Mouse (Mus musculus) neural tube, embryonic 15.5 days (tissue): ENCODE measurements around the gene Pum2. TPM values are rescaled to one million over a fixed set of nuclear protein-coding genes. Genes with fewer than 3 reads are reported as not detected.

ENCODE experiments used
- ATAC-seq: fragments of 200-750 bp; cut with Nextera tagmentation; 2 replicates; pipeline ENCODE4 v1.8.0; 2017; ENCODE audit warnings: mild to moderate bottlenecking, moderate TSS enrichment, moderate library complexity; ENCODE audit not compliant: low FRiP score
- H3K27ac ChIP-seq: fragments of 300-500 bp; sonication (generic); replicated peaks from 2 replicates; pipeline ENCODE4 v1.5.1; 2015; ENCODE audit warnings: mild to moderate bottlenecking, inconsistent platforms
- H3K27me3 ChIP-seq: fragments of 300-500 bp; sonication (generic); replicated peaks from 2 replicates; pipeline ENCODE4 v1.6.1; 2015; ENCODE audit warnings: inconsistent platforms
- H3K36me3 ChIP-seq: fragments of 300-500 bp; sonication (generic); 2 replicates; pipeline ENCODE4 v1.6.1; 2015; ENCODE audit warnings: inconsistent platforms
- H3K4me1 ChIP-seq: fragments of 300-500 bp; sonication (generic); 2 replicates; pipeline ENCODE4 v1.6.1; 2015; ENCODE audit warnings: inconsistent platforms
- H3K4me2 ChIP-seq: fragments of 300-500 bp; sonication (generic); 2 replicates; pipeline ENCODE4 v1.6.1; 2015; ENCODE audit warnings: inconsistent platforms, mild to moderate bottlenecking, moderate library complexity
- H3K4me3 ChIP-seq: fragments of 300-500 bp; sonication (generic); replicated peaks from 2 replicates; pipeline ENCODE4 v1.5.1; 2015; ENCODE audit warnings: mild to moderate bottlenecking, inconsistent platforms
- H3K9ac ChIP-seq: fragments of 300-500 bp; sonication (generic); replicated peaks from 2 replicates; pipeline ENCODE4 v1.6.1; 2015; ENCODE audit warnings: mild to moderate bottlenecking, inconsistent platforms
- H3K9me3 ChIP-seq: fragments of 300-500 bp; sonication (generic); replicated peaks from 2 replicates; pipeline ENCODE4 v1.6.1; 2016; ENCODE audit warnings: inconsistent platforms
- WGBS: fragments of 180-500 bp; shearing (Covaris S2); methylation state at CpG from one replicate; pipeline ENCODE4 v1.1.7; 2015; ENCODE audit warnings: mixed read lengths; 5-methylcytosine and 5-hydroxymethylcytosine counted together
- polyA plus RNA-seq: library from polyadenylated mRNA; unstranded; fragments of >200 nt; fragmentation: Nextera tagmentation; extraction: Ambion mirVana; gene quantifications from 2 replicates; pipeline ENCODE4 v1.2.1, GENCODE M21; 2015

Pum2 gene
- polyA plus RNA-seq, 1 experiment from 2014 or later: 40.4 TPM

- Histone ChIP-seq H3K27ac (no peak overlapping the region), H3K9me3 (no peaks in the 10 kb centered on the region), H3K4me2 (no peak overlapping the region), H3K4me1 (no peaks in the 10 kb centered on the region), H3K27me3 (no peaks in the 10 kb centered on the region), H3K4me3 (no peak overlapping the region), H3K36me3 (no peaks in the 10 kb centered on the region), H3K9ac (no peak overlapping the region)
- WGBS: 81% methylated on average over 15 of the region's 15 CpGs
- ATAC-seq: no peak
Measured at GRCm38 (mm10) chr12:8764221-8764930, 90.4 kb downstream of the Pum2 start.

- H3K27me3 ChIP-seq: no peaks in the 10 kb centered on the region
- ATAC-seq: peak; percentile 85
- under 1% methylated on average over 64 of the region's 67 CpGs for WGBS
Measured at GRCm38 (mm10) chr12:8770946-8771843, 97.3 kb downstream of the Pum2 start, which contains the start of gene Sdc1. Sdc1 (plus strand) TSS chr12:8771323.

GRCm38 (mm10) chr12:8771844-8772380 is 98.0 kb downstream of the Pum2 start:
- Histone ChIP-seq H3K27me3 (no peaks in the 10 kb centered on the region), H3K36me3 (no peaks in the 10 kb centered on the region), H3K4me1 (peaks cover 24% of the 10 kb centered on the region), H3K4me2 (peak overlapping the region; percentile 100), H3K4me3 (peak overlapping the region; percentile 66), H3K27ac (peak overlapping the region; percentile 77), H3K9me3 (no peaks in the 10 kb centered on the region), H3K9ac (peak overlapping the region; percentile 68)
- under 1% methylated on average over 37 of the region's 37 CpGs for WGBS
- ATAC-seq: peak; percentile 2; the same call in 1 of the 2 replicates

More at GRCm38 (mm10) chr12:8770946-8771843, 97.3 kb downstream of the Pum2 start, which contains the start of gene Sdc1:
- peak within 1 kb of the TSS; percentile 100 for H3K4me2 ChIP-seq
- peaks cover 24% of the 10 kb centered on the region for H3K4me1 ChIP-seq
- peak within 1 kb of the TSS; percentile 66 for H3K4me3 ChIP-seq
- no peaks in the 10 kb centered on the region for H3K9me3 ChIP-seq
- no peaks in the 10 kb centered on the region for H3K36me3 ChIP-seq
- H3K9ac ChIP-seq: peak within 1 kb of the TSS; percentile 68
- peak within 1 kb of the TSS; percentile 77 for H3K27ac ChIP-seq

DNA sequence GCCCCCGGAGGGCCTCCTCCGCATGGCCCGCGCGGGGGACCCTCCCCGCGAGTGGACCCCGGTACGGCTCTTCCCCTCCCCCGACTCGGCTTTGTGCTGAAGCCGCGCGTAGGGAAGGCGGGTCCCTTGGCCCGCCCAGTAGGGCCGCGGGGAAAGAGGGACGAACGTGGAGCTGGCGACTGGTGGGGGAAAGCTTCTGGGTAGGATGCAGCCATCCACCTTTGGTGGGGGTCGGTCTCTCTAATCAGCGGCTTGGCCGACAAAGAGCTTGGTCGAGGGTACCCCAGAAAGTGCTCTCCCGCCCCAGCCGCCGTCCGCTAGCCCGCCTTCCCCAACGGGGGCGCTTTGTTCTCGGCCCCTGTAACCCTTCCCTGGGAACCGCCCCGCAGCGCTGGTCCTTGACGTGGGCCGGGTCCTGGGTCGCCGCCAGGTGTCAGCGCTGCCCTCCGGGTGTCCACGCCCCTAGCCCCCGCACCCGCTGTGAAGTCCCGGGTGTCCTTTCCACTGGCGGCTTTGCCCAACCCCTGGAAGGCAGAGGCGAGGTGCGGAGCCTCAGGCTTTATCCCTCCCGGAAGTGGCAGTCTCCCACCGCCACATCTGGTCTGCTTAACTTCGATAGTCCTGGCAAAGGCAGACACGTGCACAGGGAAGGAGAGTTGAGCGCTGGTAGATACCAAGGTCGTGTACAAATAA is 98.7 kb downstream of the Pum2 start:
- peak overlapping the region; percentile 77 for H3K27ac ChIP-seq
- peak overlapping the region; percentile 100 for H3K4me2 ChIP-seq
- H3K27me3 ChIP-seq: no peaks in the 10 kb centered on the region
- peak overlapping the region; percentile 66 for H3K4me3 ChIP-seq
- no peaks in the 10 kb centered on the region for H3K36me3 ChIP-seq
- H3K9ac ChIP-seq: peak overlapping the region; percentile 68
- ATAC-seq: peak; percentile 40
- H3K9me3 ChIP-seq: no peaks in the 10 kb centered on the region
- H3K4me1 ChIP-seq: peaks cover 24% of the 10 kb centered on the region
- WGBS: under 1% methylated on average over 54 of the region's 55 CpGs

GRCm38 (mm10) chr12:8773336-8773735 is 99.4 kb downstream of the Pum2 start:
- 27% methylated on average over 6 of the region's 6 CpGs for WGBS
- Histone ChIP-seq H3K9ac (peak overlapping the region; percentile 68; the same call in 1 of the 2 replicates), H3K4me2 (peak overlapping the region; percentile 100), H3K4me1 (peaks cover 24% of the 10 kb centered on the region), H3K36me3 (no peaks in the 10 kb centered on the region), H3K27me3 (no peaks in the 10 kb centered on the region), H3K4me3 (peak overlapping the region; percentile 66), H3K9me3 (no peaks in the 10 kb centered on the region), H3K27ac (no peak overlapping the region)
- ATAC-seq: no peak

GRCm38 (mm10) chr12:8774183-8774582 is 100.2 kb downstream of the Pum2 start:
- Histone ChIP-seq H3K4me2 (no peak overlapping the region), H3K9me3 (no peaks in the 10 kb centered on the region), H3K4me3 (no peak overlapping the region), H3K9ac (no peak overlapping the region), H3K27me3 (no peaks in the 10 kb centered on the region), H3K4me1 (peaks cover 24% of the 10 kb centered on the region), H3K36me3 (no peaks in the 10 kb centered on the region), H3K27ac (no peak overlapping the region)
- no peak for ATAC-seq

GRCm38 (mm10) chr12:8776206-8776605 is 102.3 kb downstream of the Pum2 start:
- Histone ChIP-seq H3K4me2 (no peak overlapping the region), H3K4me3 (no peak overlapping the region), H3K9me3 (no peaks in the 10 kb centered on the region), H3K27ac (no peak overlapping the region), H3K27me3 (no peaks in the 10 kb centered on the region), H3K9ac (no peak overlapping the region), H3K4me1 (peaks cover 19% of the 10 kb centered on the region), H3K36me3 (no peaks in the 10 kb centered on the region)
- ATAC-seq: no peak
- WGBS: 91% methylated on average over 7 of the region's 7 CpGs

DNA sequence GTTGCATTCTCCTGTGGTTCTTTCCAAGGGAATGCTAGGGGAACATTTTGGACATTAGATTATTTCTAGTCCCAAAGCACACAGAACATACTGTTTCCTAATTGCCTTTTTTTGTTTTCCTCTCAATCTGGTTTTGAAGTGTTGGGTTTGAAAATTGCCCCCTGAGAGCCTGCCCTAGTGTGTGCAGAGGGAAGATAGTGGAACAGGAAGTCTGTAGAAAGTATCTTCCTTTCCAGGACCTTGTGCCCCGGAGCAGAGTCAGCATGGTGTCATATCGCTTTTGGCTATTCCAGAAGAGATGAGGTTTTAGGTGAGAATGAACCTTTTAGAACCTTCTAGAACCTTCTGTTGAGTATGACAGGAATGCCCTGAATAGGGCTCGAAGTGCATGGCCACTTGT is 102.8 kb downstream of the Pum2 start:
- H3K4me2 ChIP-seq: no peak overlapping the region
- H3K4me3 ChIP-seq: no peak overlapping the region
- H3K27me3 ChIP-seq: no peaks in the 10 kb centered on the region
- no peak overlapping the region for H3K27ac ChIP-seq
- WGBS: 89% methylated on average over 3 of the region's 3 CpGs
- ATAC-seq: no peak
- H3K9me3 ChIP-seq: no peaks in the 10 kb centered on the region
- H3K36me3 ChIP-seq: no peaks in the 10 kb centered on the region
- no peak overlapping the region for H3K9ac ChIP-seq
- peaks cover 19% of the 10 kb centered on the region for H3K4me1 ChIP-seq

GRCm38 (mm10) chr12:8778106-8778505 is 104.2 kb downstream of the Pum2 start:
- WGBS: 93% methylated on average over 7 of the region's 7 CpGs
- no peak for ATAC-seq

GRCm38 (mm10) chr12:8779851-8780250 is 105.9 kb downstream of the Pum2 start:
- no peaks in the 10 kb centered on the region for H3K27me3 ChIP-seq
- H3K4me3 ChIP-seq: no peak overlapping the region
- no peaks in the 10 kb centered on the region for H3K9me3 ChIP-seq
- no peak for ATAC-seq
- no peak overlapping the region for H3K4me2 ChIP-seq
- no peak overlapping the region for H3K9ac ChIP-seq
- WGBS: 79% methylated on average over 4 of the region's 4 CpGs
- H3K27ac ChIP-seq: no peak overlapping the region
- H3K4me1 ChIP-seq: no peaks in the 10 kb centered on the region
- no peaks in the 10 kb centered on the region for H3K36me3 ChIP-seq

More at GRCm38 (mm10) chr12:8778106-8778505, 104.2 kb downstream of the Pum2 start:
- Histone ChIP-seq H3K9ac (no peak overlapping the region), H3K36me3 (no peaks in the 10 kb centered on the region), H3K4me1 (peaks cover 10% of the 10 kb centered on the region), H3K27me3 (no peaks in the 10 kb centered on the region), H3K27ac (no peak overlapping the region), H3K9me3 (no peaks in the 10 kb centered on the region), H3K4me3 (no peak overlapping the region), H3K4me2 (no peak overlapping the region)

- no peaks in the 10 kb centered on the region for H3K27me3 ChIP-seq
- WGBS: 76% methylated on average over 7 of the region's 7 CpGs
- H3K36me3 ChIP-seq: no peaks in the 10 kb centered on the region
- H3K9me3 ChIP-seq: no peaks in the 10 kb centered on the region
- no peak overlapping the region for H3K4me2 ChIP-seq
- no peak for ATAC-seq
- H3K4me1 ChIP-seq: no peaks in the 10 kb centered on the region
- no peak overlapping the region for H3K9ac ChIP-seq
- no peak overlapping the region for H3K27ac ChIP-seq
- H3K4me3 ChIP-seq: no peak overlapping the region
Measured at GRCm38 (mm10) chr12:8781121-8781520, 107.2 kb downstream of the Pum2 start.
